Mouse (Mus musculus) embryonic fibroblast, embryonic 13.5 days (primary cell): ENCODE results near the gene Fam49a.

Source experiments
- CTCF ChIP-seq: IDR thresholded peaks from 2 replicates; pipeline ENCODE4 v1.5.1; 2011; ENCODE audit warnings: mild to moderate bottlenecking, control low read depth, low read length, moderate library complexity, borderline replicate concordance; ENCODE audit not compliant: insufficient read depth
- POLR2A ChIP-seq: IDR thresholded peaks from 2 replicates; pipeline ENCODE4 v1.6.1; 2011; ENCODE audit warnings: low read depth, mild to moderate bottlenecking, control low read depth, low read length, moderate library complexity

DNA sequence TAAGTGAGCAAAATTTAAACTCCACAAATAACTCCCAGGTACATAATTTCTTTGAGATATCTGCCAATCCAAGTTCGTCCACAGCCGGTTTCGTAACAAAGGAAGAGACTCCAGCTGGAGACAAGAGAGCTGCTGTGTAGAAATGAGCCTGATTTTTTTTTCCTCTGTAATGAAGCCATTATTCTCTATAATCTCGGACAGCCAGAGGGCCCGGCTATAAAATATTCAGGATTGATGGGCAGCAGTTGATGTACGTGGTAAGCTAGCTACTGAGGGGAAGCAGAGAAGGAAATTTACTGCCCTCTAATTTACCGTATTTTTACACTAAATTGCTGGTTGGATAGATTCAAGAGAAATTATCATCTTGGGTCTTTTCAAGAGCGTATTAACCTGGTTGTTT is 102.3 kb downstream of the Fam49a start:
- TF ChIP-seq POLR2A (no peak), CTCF (no peak)
